Mouse (Mus musculus) neutrophil, adult 59 days (primary cell): Measurements from ENCODE around the gene Vps13a. TPM values are rescaled to one million over a fixed set of nuclear protein-coding genes. Genes with fewer than 3 reads are reported as not detected.

Experiments used
- total RNA-seq, 2 experiments: library from RNA; stranded (reverse); gene quantifications; 1 replicate in 1 of 2; 2 replicates in 1 of 2; pipeline ENCODE4 v1.2.4; 2023

The Vps13a gene
- 10 to 100 TPM; 20.4 to 22.3 TPM for total RNA-seq

GRCm38 (mm10) chr19:16780790-16781384, at the start of gene Vps13a:
Vps13a (minus strand) TSS chr19:16780933.

Other genes starting within 250 kb of the Vps13a start
- not detected for gene Foxb2, start 92.9 kb upstream of the Vps13a start, total RNA-seq
- gene Prune2, start 175.2 kb upstream of the Vps13a start, total RNA-seq: under 1 TPM; 0.53 to 0.60 TPM